ENCODE assay signal across 15 mouse cellular contexts in the genomic region with DNA sequence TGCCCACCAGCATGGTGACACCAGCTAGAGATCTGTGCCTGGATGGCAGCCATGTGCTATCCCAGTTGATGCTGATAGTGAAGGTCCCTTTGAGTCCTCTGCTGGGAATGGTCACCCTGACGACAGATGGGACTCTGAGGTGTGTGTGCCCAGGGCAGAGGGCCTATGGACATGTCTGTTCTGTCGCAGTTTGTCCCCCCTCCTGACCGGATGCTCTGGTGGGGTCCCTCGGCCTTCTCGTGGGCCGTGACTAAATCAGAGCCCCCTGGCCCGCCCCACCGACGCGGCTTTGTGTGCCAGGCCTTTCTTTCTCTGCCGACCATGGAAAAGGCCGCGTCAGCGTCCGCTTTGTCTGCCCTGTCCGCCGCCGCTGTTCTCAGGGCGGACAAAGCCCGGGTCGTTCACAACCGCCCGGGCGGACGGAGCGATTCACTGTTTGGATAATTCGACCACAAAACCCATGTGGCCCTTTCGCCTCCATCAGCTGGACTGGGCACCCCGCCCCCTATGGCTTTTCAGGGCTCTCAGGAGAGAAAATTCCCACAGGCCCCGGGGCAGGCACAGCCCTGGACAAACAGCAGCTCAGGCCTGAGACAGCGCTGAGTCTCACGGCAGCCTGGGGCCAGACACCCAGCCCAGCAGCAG. TPM values are rescaled to one million over a fixed set of nuclear protein-coding genes. Genes with fewer than 3 reads are reported as not detected.
DNase-seq lines count a peak whose midpoint lies in the region; ATAC-seq lines count a peak whose summit lies in the region.
"Had no signal": no experiment of that assay in that cellular context is flagged by ENCODE, and none has a peak within 500 bp of the region (broad histone marks: within the 10 kb centered on the region; RNA-seq: fewer than 3 reads in every experiment).

No protein-coding gene starts in this region.

- no peaks in the 10 kb centered on the region for H3K9me3 ChIP-seq in forebrain, embryonic 14.5 days (replicated peaks; ENCODE audit: control insufficient read depth, low read length)
- H3K9me3 ChIP-seq in midbrain, embryonic 10.5 days (replicated peaks), result no peaks in the 10 kb centered on the region
- no peaks in the 10 kb centered on the region for H3K9me3 ChIP-seq in neural tube, embryonic 15.5 days (replicated peaks)
- H3K9me3 ChIP-seq: embryonic facial prominence, embryonic 12.5 days; heart, embryonic 12.5 days had no signal

- H3K4me1 ChIP-seq in forebrain, embryonic 14.5 days (ENCODE audit: control insufficient read depth, insufficient read depth, low read length), result peaks cover 10% of the 10 kb centered on the region
- peaks cover 38% of the 10 kb centered on the region for H3K4me1 ChIP-seq in midbrain, embryonic 10.5 days
- peaks cover 18% of the 10 kb centered on the region; the same call in 1 of the 2 replicates for H3K4me1 ChIP-seq in neural tube, embryonic 15.5 days

- peak; percentile 45 for ATAC-seq in forebrain, embryonic 14.5 days
- peak; percentile 25; the same call in 1 of the 2 replicates for ATAC-seq in neural tube, embryonic 15.5 days (ENCODE audit: low FRiP score)
- ATAC-seq: activated CD4-positive, CD25-positive, alpha-beta regulatory T cell, adult 4 months had no signal

- peak; percentile 82 for DNase-seq in embryo, embryonic 11 days
- DNase-seq in forebrain, embryonic 14.5 days (ENCODE audit: low spot score), result peak; percentile 47
- DNase-seq in midbrain, embryonic 10.5 days (ENCODE audit: low spot score), result peak; percentile 81
- DNase-seq in layer of hippocampus, adult 9-11 months, result no peak
- DNase-seq in heart, postnatal 25 days (ENCODE audit: low spot score), result no peak
- DNase-seq in cerebellum, adult 9-10 months, result no peak
- DNase-seq: kidney, postnatal 14 days had no signal

- H3K27ac ChIP-seq in forebrain, embryonic 14.5 days (ENCODE audit: low read depth, low read length), result peak overlapping the region; percentile 22; the same call in 1 of the 2 replicates
- H3K27ac ChIP-seq in midbrain, embryonic 10.5 days (replicated peaks), result peak overlapping the region; percentile 90
- H3K27ac ChIP-seq in neural tube, embryonic 15.5 days (replicated peaks), result 0 out of 2 replicates have a peak overlapping the region, but pooled peaks have one; percentile 23
- H3K27ac ChIP-seq: embryonic facial prominence, embryonic 12.5 days; left cerebral cortex, adult 2 months; liver, embryonic 14.5 days had no signal

- H3K9ac ChIP-seq in forebrain, embryonic 14.5 days (ENCODE audit: low read length), result peak overlapping the region; percentile 40
- no peak overlapping the region for H3K9ac ChIP-seq in neural tube, embryonic 15.5 days (replicated peaks)
- H3K9ac ChIP-seq: embryonic facial prominence, embryonic 12.5 days; heart, embryonic 12.5 days; liver, embryonic 14.5 days had no signal

- WGBS in forebrain, embryonic 14.5 days, result 13% methylated on average over 31 of the region's 32 CpGs
- WGBS in midbrain, embryonic 10.5 days, result 38% methylated on average over 32 of the region's 32 CpGs
- WGBS in neural tube, embryonic 15.5 days, result 18% methylated on average over 32 of the region's 32 CpGs

- no peak overlapping the region for H3K4me2 ChIP-seq in forebrain, embryonic 14.5 days (ENCODE audit: low read length)
- H3K4me2 ChIP-seq in neural tube, embryonic 15.5 days, result no peak overlapping the region
- H3K4me2 ChIP-seq: embryonic facial prominence, embryonic 12.5 days; heart, embryonic 12.5 days had no signal

- no peaks in the 10 kb centered on the region for H3K27me3 ChIP-seq in forebrain, embryonic 14.5 days (replicated peaks; ENCODE audit: control insufficient read depth, insufficient read depth, low read length)
- H3K27me3 ChIP-seq in midbrain, embryonic 10.5 days (ENCODE audit: low read depth, poor library complexity, severe bottlenecking), result peaks cover 26% of the 10 kb centered on the region
- no peaks in the 10 kb centered on the region for H3K27me3 ChIP-seq in neural tube, embryonic 15.5 days (replicated peaks)
- H3K27me3 ChIP-seq: embryonic facial prominence, embryonic 12.5 days had no signal

- H3K36me3 ChIP-seq in forebrain, embryonic 14.5 days (ENCODE audit: control insufficient read depth, insufficient read depth, low read length), result no peaks in the 10 kb centered on the region
- H3K36me3 ChIP-seq in midbrain, embryonic 10.5 days, result no peaks in the 10 kb centered on the region
- no peaks in the 10 kb centered on the region for H3K36me3 ChIP-seq in neural tube, embryonic 15.5 days
- H3K36me3 ChIP-seq: embryonic facial prominence, embryonic 12.5 days; heart, embryonic 12.5 days had no signal

- no peak overlapping the region for H3K4me3 ChIP-seq in forebrain, embryonic 14.5 days (ENCODE audit: low read depth, low read length)
- peak overlapping the region; percentile 20 for H3K4me3 ChIP-seq in midbrain, embryonic 10.5 days
- no peak overlapping the region for H3K4me3 ChIP-seq in neural tube, embryonic 15.5 days (replicated peaks)
- H3K4me3 ChIP-seq: embryonic facial prominence, embryonic 12.5 days; heart, embryonic 12.5 days; left cerebral cortex, adult 2 months had no signal

- intact Hi-C loops in heart, postnatal 25 days (cut with DNase I), result no loop called here

RNA-seq across cellular contexts. Expression of a gene that starts 4.5 kb away (rescaled TPM):
- polyA plus RNA-seq in forebrain, embryonic 14.5 days (2014; fragmentation: Nextera tagmentation; extraction: Ambion mirVana), result not detected in 2 replicates
- polyA plus RNA-seq in midbrain, embryonic 10.5 days (2016; fragmentation: Nextera tagmentation; extraction: Ambion mirVana), result not detected in 2 replicates
- not detected in 2 replicates for polyA plus RNA-seq in neural tube, embryonic 15.5 days (2015; fragmentation: Nextera tagmentation; extraction: Ambion mirVana)
- total RNA-seq in heart, postnatal 25 days (2021), result not detected
- total RNA-seq: left cerebral cortex, adult 2 months had no signal
- polyA plus RNA-seq: activated CD4-positive, CD25-positive, alpha-beta regulatory T cell, adult 4 months; embryonic facial prominence, embryonic 12.5 days; heart, embryonic 12.5 days; intestine, embryonic 14.5 days; liver, embryonic 14.5 days; stomach, embryonic 14.5 days had no signal

Comparison
In these comparisons a context has a peak if more than half of its experiments do, and no peak if none do; other contexts are left out.
1. DNase-seq: peak in embryo, embryonic 11 days (single experiment), forebrain, embryonic 14.5 days (single experiment) and midbrain, embryonic 10.5 days (single experiment); none in layer of hippocampus, adult 9-11 months (single experiment), heart, postnatal 25 days (single experiment) and cerebellum, adult 9-10 months (single experiment).
2. H3K27ac ChIP-seq: peak in every context shown above with its lines; median percentile 90 in midbrain, embryonic 10.5 days; 23 in neural tube, embryonic 15.5 days; 22 in forebrain, embryonic 14.5 days.